Mouse (Mus musculus): ENCODE results near the gene Fbxo4.

- no peak for TF ChIP-seq TAL1 (IDR thresholded peaks at IDR 0.05; ENCODE audit: low read length)
- TF ChIP-seq GATA1 (IDR thresholded peaks at IDR 0.05; ENCODE audit: low read length), result no peak
Observed at GRCm38 (mm10) chr15:3982732-3983131, 3.4 kb upstream of the Fbxo4 start.

Measured in erythroblast, embryonic 14.5 days (primary cell).